Comparison of ENCODE assay signal across 9 mouse cellular contexts in the genomic region with DNA sequence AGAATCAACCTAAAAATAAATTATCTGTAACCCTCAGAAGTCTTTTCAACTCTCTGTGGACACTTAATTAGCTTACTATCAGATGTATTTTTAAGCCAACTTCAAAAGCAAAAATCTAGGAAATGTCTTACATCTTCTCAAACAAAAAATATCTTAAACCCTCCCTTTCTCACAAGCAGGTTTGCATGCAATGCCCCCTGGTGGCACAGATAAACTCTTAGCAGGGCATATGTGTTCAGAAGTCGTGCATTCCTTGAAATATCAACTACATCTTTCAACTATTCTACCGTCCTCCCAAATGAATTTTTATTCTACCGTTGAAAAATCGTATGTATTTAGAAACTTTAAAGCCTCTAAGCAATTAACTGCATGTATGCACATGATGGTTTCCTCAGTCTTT. TPM values are rescaled to one million over a fixed set of nuclear protein-coding genes. Genes with fewer than 3 reads are reported as not detected.
A peak's percentile ranks its signal among the peaks of the same experiment; 100 is the strongest.
DNase-seq lines count a peak whose midpoint lies in the region; ATAC-seq and TF ChIP-seq lines count a peak whose summit lies in the region.
"Had no signal": no experiment of that assay in that cellular context is flagged by ENCODE, and none has a peak within 500 bp of the region (broad histone marks: within the 10 kb centered on the region; RNA-seq: fewer than 3 reads in every experiment).

No protein-coding gene starts in this region.

- no peaks in the 10 kb centered on the region for H3K9me3 ChIP-seq in forebrain, postnatal 0 days (ENCODE audit: low read length)
- H3K9me3 ChIP-seq in forebrain, embryonic 15.5 days = no peaks in the 10 kb centered on the region
- H3K9me3 ChIP-seq in forebrain, embryonic 10.5 days = no peaks in the 10 kb centered on the region
- H3K9me3 ChIP-seq: megakaryocyte, embryonic 14.5 days had no signal

- DNase-seq in forebrain, postnatal 0 days = peak; percentile 74
- DNase-seq in ovary, postnatal 36 days (ENCODE audit: low spot score) = peak; percentile 34
- no peak for DNase-seq in ovary, adult 18-20 months (ENCODE audit: low spot score)
- DNase-seq in kidney, postnatal 14 days = peak; percentile 58
- peak; percentile 53 for DNase-seq in mesoderm, embryonic 11.5 days (ENCODE audit: low read depth, low spot score)
- no peak for DNase-seq in forebrain, embryonic 10.5 days (ENCODE audit: extremely low spot score, low spot score)

- no peak for TF ChIP-seq POLR2A in cortical plate, adult 2 months (IDR thresholded peaks at IDR 0.05; ENCODE audit: extremely low read depth, insufficient read depth, low read length)

- no peaks in the 10 kb centered on the region; the same call in 1 of the 2 replicates for H3K36me3 ChIP-seq in forebrain, postnatal 0 days (ENCODE audit: insufficient read depth)
- H3K36me3 ChIP-seq in forebrain, embryonic 15.5 days = no peaks in the 10 kb centered on the region
- H3K36me3 ChIP-seq in forebrain, embryonic 10.5 days (replicated peaks) = no peaks in the 10 kb centered on the region

- H3K9ac ChIP-seq in forebrain, postnatal 0 days = no peak overlapping the region
- no peak overlapping the region for H3K9ac ChIP-seq in forebrain, embryonic 15.5 days (replicated peaks)

- H3K4me1 ChIP-seq in forebrain, postnatal 0 days (ENCODE audit: insufficient read depth) = no peaks in the 10 kb centered on the region
- no peaks in the 10 kb centered on the region for H3K4me1 ChIP-seq in forebrain, embryonic 15.5 days
- no peaks in the 10 kb centered on the region for H3K4me1 ChIP-seq in cortical plate, adult 2 months (ENCODE audit: control insufficient read depth, insufficient read depth, low read length)
- H3K4me1 ChIP-seq in forebrain, embryonic 10.5 days = peaks cover 2% of the 10 kb centered on the region; the same call in 1 of the 2 replicates

- H3K4me2 ChIP-seq in forebrain, postnatal 0 days (ENCODE audit: low read depth) = no peak overlapping the region
- H3K4me2 ChIP-seq in forebrain, embryonic 15.5 days (replicated peaks) = no peak overlapping the region

- H3K27ac ChIP-seq in forebrain, postnatal 0 days (ENCODE audit: low read depth, low read length) = no peak overlapping the region
- no peak overlapping the region for H3K27ac ChIP-seq in forebrain, embryonic 15.5 days (replicated peaks)
- H3K27ac ChIP-seq in cortical plate, adult 2 months (ENCODE audit: insufficient read depth, low read length) = no peak overlapping the region
- no peak overlapping the region for H3K27ac ChIP-seq in forebrain, embryonic 10.5 days

- peak; percentile 78 for TF ChIP-seq CTCF in forebrain, postnatal 0 days (IDR thresholded peaks at IDR 0.05; ENCODE audit: low read depth)
- peak; percentile 70 for TF ChIP-seq CTCF in cortical plate, adult 2 months (IDR thresholded peaks at IDR 0.05; ENCODE audit: extremely low read depth, insufficient read depth, low read length)

- no peak for ATAC-seq in forebrain, postnatal 0 days
- ATAC-seq in forebrain, embryonic 15.5 days (replicated peaks) = no peak

- no peaks in the 10 kb centered on the region; the same call in 1 of the 2 replicates for H3K27me3 ChIP-seq in forebrain, postnatal 0 days (ENCODE audit: insufficient read depth, low read length)
- no peaks in the 10 kb centered on the region for H3K27me3 ChIP-seq in forebrain, embryonic 15.5 days
- H3K27me3 ChIP-seq in forebrain, embryonic 10.5 days (ENCODE audit: poor library complexity, severe bottlenecking) = no peaks in the 10 kb centered on the region
- H3K27me3 ChIP-seq: megakaryocyte, embryonic 14.5 days had no signal

- 54% methylated on average over 4 of the region's 4 CpGs for WGBS in forebrain, postnatal 0 days
- WGBS in forebrain, embryonic 15.5 days = 64% methylated on average over 4 of the region's 4 CpGs
- WGBS in forebrain, embryonic 10.5 days = 74% methylated on average over 4 of the region's 4 CpGs

- H3K4me3 ChIP-seq in forebrain, postnatal 0 days (ENCODE audit: low read depth, low read length) = no peak overlapping the region
- H3K4me3 ChIP-seq in forebrain, embryonic 15.5 days = no peak overlapping the region
- no peak overlapping the region for H3K4me3 ChIP-seq in cortical plate, adult 2 months (ENCODE audit: insufficient read depth, low read length)
- H3K4me3 ChIP-seq in forebrain, embryonic 10.5 days = no peak overlapping the region
- H3K4me3 ChIP-seq: megakaryocyte, embryonic 14.5 days had no signal

RNA-seq across cellular contexts. Expression of gene Hibadh, which starts 39.1 kb away (rescaled TPM):
- total RNA-seq in forebrain, postnatal 0 days (2014; rRNA removed) = 28.5 and 29.0 TPM in 2 replicates
- polyA plus RNA-seq in forebrain, postnatal 0 days (2015; fragmentation: Nextera tagmentation; extraction: Ambion mirVana) = 44.8 and 50.9 TPM in 2 replicates
- polyA plus RNA-seq in forebrain, embryonic 15.5 days (2015; fragmentation: Nextera tagmentation; extraction: Ambion mirVana) = 51.5 and 54.2 TPM in 2 replicates
- 55.8 and 56.0 TPM in 2 replicates for polyA plus RNA-seq in cortical plate, adult 2 months (2012; rRNA removed)
- polyA plus RNA-seq in forebrain, embryonic 10.5 days (2016; fragmentation: Nextera tagmentation; extraction: Ambion mirVana) = 70.6 and 75.5 TPM in 2 replicates

Comparison
In these comparisons a context has a peak if more than half of its experiments do, and no peak if none do; other contexts are left out.
1. DNase-seq: peak in forebrain, postnatal 0 days (single experiment), ovary, postnatal 36 days (single experiment), kidney, postnatal 14 days (single experiment) and mesoderm, embryonic 11.5 days (single experiment); none in ovary, adult 18-20 months (single experiment) and forebrain, embryonic 10.5 days (single experiment).